Mouse (Mus musculus): Measurements from ENCODE around the gene Zcchc14.

- TF ChIP-seq CTCF (IDR thresholded peaks at IDR 0.05; ENCODE audit: borderline replicate concordance, insufficient read depth, low read length) (no peak), POLR2A (IDR thresholded peaks at IDR 0.05; ENCODE audit: low read depth, low read length) (no peak)
Measured at GRCm38 (mm10) chr8:121678696-121679095, 26.0 kb upstream of the Zcchc14 start.
